Mouse (Mus musculus) stomach, postnatal 0 days (tissue): ENCODE results near the gene Dapk3.

Experiments
- CTCF ChIP-seq: IDR thresholded peaks from 2 replicates; pipeline ENCODE4 v1.5.1; 2016; ENCODE audit warnings: antibody characterized with exemption, low read depth, mild to moderate bottlenecking, moderate library complexity
- EP300 ChIP-seq: optimal IDR thresholded peaks from 2 replicates; pipeline ENCODE3; 2016; ENCODE audit warnings: antibody characterized with exemption

GRCm38 (mm10) chr10:81151261-81151660 is 31.5 kb upstream of the Dapk3 start:
- TF ChIP-seq CTCF = no peak
- no peak for TF ChIP-seq EP300
